Mouse (Mus musculus) thymus, postnatal 0 days (tissue): ENCODE measurements at regions not wholly inside any gene's neighbourhood (a gene's known extent, or its start where the extent isn't known, plus 50 kb on each side); places are given as distances from the start of the nearest gene placed in this dataset.

Experiments
- DNase-seq: peaks from one replicate; pipeline ENCODE4 v3.0.0-alpha.2; 2015; ENCODE audit warnings: low spot score

GRCm38 (mm10) chr1:61562091-61562490, 76.5 kb upstream of the Pard3b start:
- DNase-seq: no peak

DNA sequence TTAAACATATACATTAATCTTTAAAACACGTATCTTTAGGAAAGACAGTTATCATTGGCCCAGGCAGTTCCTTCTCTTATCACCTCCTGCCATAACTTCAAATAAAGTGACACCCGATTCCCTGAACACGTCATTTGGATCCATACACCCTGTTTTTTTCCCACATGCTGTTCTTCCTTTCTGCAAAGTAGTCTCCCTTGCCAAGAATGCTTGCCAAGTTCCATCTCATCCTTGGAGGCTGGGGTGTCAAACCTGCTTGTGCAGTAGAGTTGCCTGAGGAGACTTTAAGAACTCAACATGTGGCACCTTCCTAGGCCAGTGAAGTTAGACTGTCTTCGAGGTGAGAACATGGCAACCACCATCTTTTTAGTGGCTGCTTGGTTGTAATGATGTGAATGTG, 73.2 kb upstream of the Pard3b start:
- DNase-seq: no peak

GRCm38 (mm10) chr1:61574276-61574675, 64.3 kb upstream of the Pard3b start:
- no peak for DNase-seq

GRCm38 (mm10) chr1:61576758-61577157, 61.9 kb upstream of the Pard3b start:
- no peak for DNase-seq

- no peak for DNase-seq
Measured at GRCm38 (mm10) chr1:61587251-61587650, 51.4 kb upstream of the Pard3b start.
